8 mouse cellular contexts compared by ENCODE assay signal in the genomic region with DNA sequence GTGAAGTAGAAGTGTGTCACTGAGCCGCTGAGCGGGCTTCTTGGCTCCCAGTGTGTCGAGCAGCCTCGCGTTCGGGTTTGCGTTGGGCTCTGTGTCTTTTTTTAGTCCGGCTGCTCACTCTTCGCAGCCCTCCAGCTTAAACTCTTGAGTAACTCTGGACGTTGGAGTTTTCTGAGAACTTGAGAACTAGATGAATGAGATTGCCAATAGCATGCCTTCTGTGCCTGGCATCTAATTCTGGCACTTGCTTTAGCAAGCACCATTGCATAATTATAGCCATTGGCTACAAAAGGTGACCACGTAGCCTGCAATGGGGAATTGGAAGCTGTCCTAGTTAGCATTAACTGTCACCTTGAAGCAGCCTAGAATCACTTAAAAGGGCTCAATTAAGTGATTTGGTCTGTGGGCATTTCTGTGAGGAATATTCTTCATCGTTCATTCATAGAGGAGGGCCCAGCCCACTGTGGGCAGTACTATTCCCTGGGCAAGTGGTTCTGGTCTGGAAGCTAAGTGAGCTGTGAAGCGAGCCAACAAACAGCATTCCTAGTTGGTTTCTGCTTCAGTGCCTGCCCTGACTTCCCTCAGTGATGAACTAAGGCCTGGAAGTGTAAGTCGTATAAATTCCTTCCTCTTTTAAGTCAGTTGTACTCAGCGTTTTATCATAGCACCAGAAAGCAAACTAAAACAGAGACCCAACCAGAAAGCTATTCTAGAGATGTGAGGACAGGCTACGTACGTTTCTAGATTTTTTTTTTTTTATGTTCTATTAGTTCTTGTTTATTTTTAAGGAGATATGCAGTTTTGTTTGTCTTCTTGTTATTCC.
DNase-seq lines count a peak whose midpoint lies in the region; ATAC-seq lines count a peak whose summit lies in the region.
"Had no signal": no experiment of that assay in that cellular context is flagged by ENCODE, and none has a peak within 500 bp of the region (broad histone marks: within the 10 kb centered on the region; RNA-seq: fewer than 3 reads in every experiment).

No protein-coding gene starts in this region.

- no peaks in the 10 kb centered on the region for H3K9me3 ChIP-seq in heart, embryonic 13.5 days

- no peak for ATAC-seq in heart, embryonic 13.5 days (ENCODE audit: extremely low read depth, insufficient number of reproducible peaks, low FRiP score, low TSS enrichment)
- ATAC-seq: Patski had no signal

- H3K4me3 ChIP-seq in heart, embryonic 13.5 days = no peak overlapping the region

- peak; percentile 66 for DNase-seq in layer of hippocampus, adult 9-11 months
- DNase-seq in layer of hippocampus, adult 8-10 months (ENCODE audit: low spot score in 2 of 2) = no peak
- DNase-seq in fat pad, adult 2 months (ENCODE audit: extremely low read depth, low read depth, low spot score) = peak; percentile 96
- DNase-seq in right cerebral cortex, adult 2 months (ENCODE audit: low spot score in 2 of 2) = peak; percentile 52 to 57
- DNase-seq in cerebellum, adult 8-10 months = no peak
- DNase-seq in urinary bladder, adult 18-20 months (ENCODE audit: low spot score in 2 of 2) = no peak

- 58% methylated on average over 17 of the region's 17 CpGs for WGBS in heart, embryonic 13.5 days

- H3K4me2 ChIP-seq in heart, embryonic 13.5 days = peak overlapping the region; percentile 27

- H3K4me1 ChIP-seq in heart, embryonic 13.5 days = peaks cover 83% of the 10 kb centered on the region

- H3K27me3 ChIP-seq in heart, embryonic 13.5 days (replicated peaks) = no peaks in the 10 kb centered on the region
- H3K27me3 ChIP-seq: Patski had no signal

- peak overlapping the region; percentile 81 for H3K27ac ChIP-seq in heart, embryonic 13.5 days (replicated peaks)

- no peaks in the 10 kb centered on the region for H3K36me3 ChIP-seq in heart, embryonic 13.5 days

- H3K9ac ChIP-seq in heart, embryonic 13.5 days = 0 out of 2 replicates have a peak overlapping the region, but pooled peaks have one; percentile 4

Comparison
In these comparisons a context has a peak if more than half of its experiments do, and no peak if none do; other contexts are left out.
1. DNase-seq: peak in layer of hippocampus, adult 9-11 months (single experiment), fat pad, adult 2 months (single experiment) and right cerebral cortex, adult 2 months (2 of 2); none in layer of hippocampus, adult 8-10 months (0 of 2), cerebellum, adult 8-10 months (single experiment) and urinary bladder, adult 18-20 months (0 of 2).